Mouse (Mus musculus) C2C12 (cell line): Measurements from ENCODE around the gene Cdh1.

Experiments
- CEBPB ChIP-seq: IDR thresholded peaks from one replicate; pipeline ENCODE4 v1.6.1; 2011; ENCODE audit warnings: low read depth, mild to moderate bottlenecking, control low read depth, moderate library complexity
- CTCF ChIP-seq: IDR thresholded peaks from one replicate; pipeline ENCODE4 v1.5.1; 2011; ENCODE audit not compliant: control insufficient read depth, insufficient read depth, insufficient read length

DNA sequence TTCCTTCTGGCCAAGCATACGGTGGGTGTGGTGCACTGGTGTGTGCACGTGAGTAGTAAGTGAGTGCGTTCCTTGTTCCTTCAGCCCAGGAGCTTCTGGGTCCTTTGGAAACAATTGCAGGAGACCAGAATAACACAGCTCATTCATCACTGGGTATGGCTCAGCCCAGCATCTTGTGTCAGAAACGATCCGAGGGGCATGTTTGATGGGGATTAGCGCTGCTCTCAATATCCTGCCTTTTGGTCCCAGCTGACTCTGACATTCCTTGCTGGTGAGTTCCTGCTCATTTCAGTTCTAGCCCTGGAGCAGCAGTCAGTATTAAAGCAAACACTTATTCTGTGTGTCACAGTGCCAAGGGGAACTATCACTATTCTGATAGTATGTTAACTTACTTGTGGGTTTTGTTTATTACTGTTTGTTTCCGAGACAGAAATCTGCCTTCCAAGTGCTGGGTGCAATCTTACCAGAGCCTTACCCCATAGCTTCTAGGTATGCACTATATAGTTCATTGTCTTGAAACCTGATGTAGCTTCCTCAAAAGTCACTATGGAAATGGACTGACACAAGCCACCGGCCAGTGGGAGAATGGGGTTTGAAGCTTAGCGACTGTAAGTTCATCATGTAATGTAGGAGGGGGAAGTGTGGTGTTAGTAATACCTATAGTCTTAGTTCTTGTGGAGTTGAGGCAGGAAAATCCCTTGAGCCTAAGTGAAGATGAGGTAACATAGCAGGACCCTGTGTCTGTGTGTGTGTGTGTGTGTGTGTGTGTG lies 23.1 kb downstream of the Cdh1 start:
- TF ChIP-seq CEBPB (no peak), CTCF (no peak)
